Mouse (Mus musculus) liver, embryonic 14.5 days (tissue): ENCODE results near the gene Supt3.

ENCODE experiments used
- CTCF ChIP-seq: IDR thresholded peaks from 2 replicates; pipeline ENCODE4 v1.5.1; 2016; ENCODE audit warnings: antibody characterized with exemption, low read depth, control low read depth
- EP300 ChIP-seq: IDR thresholded peaks from 2 replicates; pipeline ENCODE4 v1.6.1; 2016; ENCODE audit warnings: antibody characterized with exemption, low read depth

DNA sequence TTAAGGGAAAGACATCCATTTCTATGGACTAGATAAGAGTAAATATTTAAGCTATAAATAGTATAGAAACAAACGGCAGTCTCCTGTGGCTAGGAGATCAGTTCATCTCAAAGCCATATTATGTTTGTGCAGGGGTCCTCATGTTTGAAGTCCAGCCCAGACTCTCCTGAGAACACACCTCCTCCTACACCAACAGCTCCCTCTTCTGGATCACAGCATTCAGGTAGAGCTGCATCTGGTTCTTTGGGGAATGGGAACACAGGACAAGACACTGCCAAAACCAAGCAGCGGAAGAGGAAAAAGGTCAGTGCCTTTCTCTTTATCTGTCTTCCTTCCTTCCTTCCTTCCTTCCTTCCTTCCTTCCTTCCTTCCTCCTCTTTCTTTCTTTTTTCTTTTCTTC is 264.1 kb downstream of the Supt3 start:
- TF ChIP-seq CTCF (peak; percentile 14; the same call in 1 of the 2 replicates), EP300 (no peak)
